Mouse (Mus musculus) megakaryocyte, embryonic 14.5 days (primary cell): ENCODE results near the gene Vps18.

Experiments
- FLI1 ChIP-seq: IDR thresholded peaks from 2 replicates; pipeline ENCODE4 v1.6.1; 2012; ENCODE audit warnings: low read length, inconsistent platforms, mixed read lengths
- GATA1 ChIP-seq: IDR thresholded peaks from 3 replicates; pipeline ENCODE4 v1.6.1; 2012; ENCODE audit warnings: mixed read lengths, low read length, inconsistent platforms, borderline replicate concordance

DNA sequence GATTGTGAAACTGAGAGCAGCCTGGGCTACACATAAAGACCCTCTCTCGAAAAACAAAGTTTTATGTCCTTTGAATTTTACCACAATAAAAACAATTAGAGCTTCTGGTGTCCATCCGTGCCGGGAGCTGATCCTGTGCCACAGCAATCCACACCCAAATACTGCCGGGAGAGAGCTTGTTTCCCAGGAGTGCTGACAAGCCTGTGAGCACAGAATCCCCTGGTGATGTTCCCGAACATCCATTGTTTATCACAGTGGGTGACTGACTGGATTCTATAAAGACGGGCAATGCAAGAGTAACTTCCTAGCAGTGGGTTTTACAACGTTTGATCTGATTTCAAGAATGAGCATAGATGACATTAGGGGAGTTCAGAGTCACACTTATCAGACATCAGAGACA, 33.6 kb upstream of the Vps18 start:
- TF ChIP-seq GATA1 = no peak
- TF ChIP-seq FLI1 = no peak
